Mouse (Mus musculus): ENCODE results near the gene Hspb6. TPM values are rescaled to one million over a fixed set of nuclear protein-coding genes. Genes with fewer than 3 reads are reported as not detected.

The Hspb6 gene
- 24.9 and 26.0 TPM in 2 replicates for polyA plus RNA-seq (2014; fragmentation: Nextera tagmentation; extraction: Ambion mirVana)

GRCm38 (mm10) chr7:30552102-30553020, at the start of gene Hspb6, which contains the start of gene Proser3:
TSS of gene Hspb6 (plus strand) at chr7:30552178.
TSS of gene Proser3 (minus strand) at chr7:30552299.
- Histone ChIP-seq H3K36me3 (ENCODE audit: insufficient read depth) (peaks cover 50% of the 10 kb centered on the region), H3K9ac (peak within 1 kb of the TSS; percentile 62), H3K9me3 (ENCODE audit: low read depth, low read length) (no peaks in the 10 kb centered on the region), H3K4me1 (ENCODE audit: insufficient read depth) (peaks cover 8% of the 10 kb centered on the region), H3K4me2 (peak within 1 kb of the TSS; percentile 96), H3K27ac (ENCODE audit: low read depth) (peak within 1 kb of the TSS; percentile 98), H3K27me3 (ENCODE audit: insufficient read depth, low read length) (no peaks in the 10 kb centered on the region), H3K4me3 (ENCODE audit: low read depth, low read length) (peak within 1 kb of the TSS; percentile 62)
- under 1% methylated on average over 44 of the region's 44 CpGs for WGBS
- TF ChIP-seq CTCF (IDR thresholded peaks at IDR 0.05; ENCODE audit: low read depth): no peak
- ATAC-seq (ENCODE audit: insufficient read depth) (peak; percentile 95), DNase-seq (peak; percentile 100)

GRCm38 (mm10) chr7:30508061-30508460, 43.9 kb upstream of the Hspb6 start:
- ATAC-seq (ENCODE audit: insufficient read depth) (no peak), DNase-seq (no peak)
- H3K36me3 ChIP-seq (ENCODE audit: insufficient read depth): no peaks in the 10 kb centered on the region
- H3K9ac ChIP-seq: no peak overlapping the region
- no peak overlapping the region for H3K4me3 ChIP-seq (ENCODE audit: low read depth, low read length)
- H3K27ac ChIP-seq (ENCODE audit: low read depth): no peak overlapping the region
- no peaks in the 10 kb centered on the region for H3K9me3 ChIP-seq (ENCODE audit: low read depth, low read length)
- TF ChIP-seq CTCF (IDR thresholded peaks at IDR 0.05; ENCODE audit: low read depth): no peak
- no peak overlapping the region for H3K4me2 ChIP-seq
- H3K4me1 ChIP-seq (ENCODE audit: insufficient read depth): no peaks in the 10 kb centered on the region
- H3K27me3 ChIP-seq (ENCODE audit: insufficient read depth, low read length): no peaks in the 10 kb centered on the region
- WGBS: 63% methylated on average over 4 of the region's 4 CpGs

GRCm38 (mm10) chr7:30515003-30515760, 36.8 kb upstream of the Hspb6 start:
- no peaks in the 10 kb centered on the region for H3K9me3 ChIP-seq (ENCODE audit: low read depth, low read length)
- DNase-seq (no peak), ATAC-seq (ENCODE audit: insufficient read depth) (no peak)
- H3K9ac ChIP-seq: no peak overlapping the region
- TF ChIP-seq CTCF (IDR thresholded peaks at IDR 0.05; ENCODE audit: low read depth): no peak
- H3K4me2 ChIP-seq: no peak overlapping the region
- H3K36me3 ChIP-seq (ENCODE audit: insufficient read depth): no peaks in the 10 kb centered on the region
- no peaks in the 10 kb centered on the region for H3K27me3 ChIP-seq (ENCODE audit: insufficient read depth, low read length)
- whole genome bisulfite sequencing: 49% methylated on average over 24 of the region's 24 CpGs
- H3K4me1 ChIP-seq (ENCODE audit: insufficient read depth): no peaks in the 10 kb centered on the region
- H3K27ac ChIP-seq (ENCODE audit: low read depth): no peak overlapping the region
- H3K4me3 ChIP-seq (ENCODE audit: low read depth, low read length): no peak overlapping the region

- Histone ChIP-seq H3K36me3 (ENCODE audit: insufficient read depth) (peaks cover 5% of the 10 kb centered on the region; the same call in 1 of the 2 replicates), H3K4me2 (no peak overlapping the region), H3K27me3 (ENCODE audit: insufficient read depth, low read length) (no peaks in the 10 kb centered on the region), H3K4me3 (ENCODE audit: low read depth, low read length) (no peak overlapping the region), H3K4me1 (ENCODE audit: insufficient read depth) (no peaks in the 10 kb centered on the region), H3K27ac (ENCODE audit: low read depth) (no peak overlapping the region), H3K9me3 (ENCODE audit: low read depth, low read length) (no peaks in the 10 kb centered on the region), H3K9ac (no peak overlapping the region)
- TF ChIP-seq CTCF (IDR thresholded peaks at IDR 0.05; ENCODE audit: low read depth): peak; percentile 13; the same call in 1 of the 2 replicates
- no peak for DNase-seq
- WGBS: 37% methylated on average over 8 of the region's 8 CpGs
- ATAC-seq (ENCODE audit: insufficient read depth): no peak
Observed at GRCm38 (mm10) chr7:30518325-30518724, 33.7 kb upstream of the Hspb6 start.

DNA sequence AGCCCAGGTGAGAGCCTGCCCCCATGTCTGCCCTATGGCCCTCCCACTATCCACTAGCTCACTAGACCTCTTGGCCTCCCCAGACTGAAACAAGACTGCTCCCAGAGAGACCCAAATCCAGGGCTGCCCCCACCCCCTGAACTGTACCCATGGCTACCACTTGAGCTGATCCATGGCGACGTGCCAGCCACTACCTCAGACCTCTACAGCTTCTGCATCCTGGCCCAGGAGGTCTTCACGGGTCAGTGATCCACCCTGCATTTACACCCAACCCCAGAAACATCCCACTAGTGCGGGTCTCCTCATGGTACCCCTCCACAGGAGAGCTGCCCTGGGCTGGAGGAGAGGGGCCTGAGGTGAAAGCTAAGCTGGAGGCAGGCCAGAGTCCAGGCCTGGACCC, 31.6 kb upstream of the Hspb6 start:
- ATAC-seq (ENCODE audit: insufficient read depth): no peak

GRCm38 (mm10) chr7:30520856-30521255, 31.1 kb upstream of the Hspb6 start:
- TF ChIP-seq CTCF (IDR thresholded peaks at IDR 0.05; ENCODE audit: low read depth): no peak
- H3K9ac ChIP-seq: no peak overlapping the region
- 70% methylated on average over 5 of the region's 5 CpGs for WGBS
- H3K4me1 ChIP-seq (ENCODE audit: insufficient read depth): no peaks in the 10 kb centered on the region
- no peaks in the 10 kb centered on the region for H3K27me3 ChIP-seq (ENCODE audit: insufficient read depth, low read length)
- no peaks in the 10 kb centered on the region for H3K9me3 ChIP-seq (ENCODE audit: low read depth, low read length)
- H3K27ac ChIP-seq (ENCODE audit: low read depth): no peak overlapping the region
- ATAC-seq (ENCODE audit: insufficient read depth) (no peak), DNase-seq (no peak)
- peaks cover 29% of the 10 kb centered on the region for H3K36me3 ChIP-seq (ENCODE audit: insufficient read depth)
- H3K4me2 ChIP-seq: no peak overlapping the region
- H3K4me3 ChIP-seq (ENCODE audit: low read depth, low read length): no peak overlapping the region

More for the DNA sequence above, 31.6 kb upstream of the Hspb6 start:
- no peak overlapping the region for H3K9ac ChIP-seq
- no peak for DNase-seq
- WGBS: 59% methylated on average over 4 of the region's 4 CpGs
- H3K4me1 ChIP-seq (ENCODE audit: insufficient read depth): no peaks in the 10 kb centered on the region
- no peak for TF ChIP-seq CTCF (IDR thresholded peaks at IDR 0.05; ENCODE audit: low read depth)
- no peak overlapping the region for H3K4me3 ChIP-seq (ENCODE audit: low read depth, low read length)
- H3K27me3 ChIP-seq (ENCODE audit: insufficient read depth, low read length): no peaks in the 10 kb centered on the region
- H3K36me3 ChIP-seq (ENCODE audit: insufficient read depth): peaks cover 25% of the 10 kb centered on the region
- no peak overlapping the region for H3K27ac ChIP-seq (ENCODE audit: low read depth)
- no peaks in the 10 kb centered on the region for H3K9me3 ChIP-seq (ENCODE audit: low read depth, low read length)
- H3K4me2 ChIP-seq: no peak overlapping the region

DNA sequence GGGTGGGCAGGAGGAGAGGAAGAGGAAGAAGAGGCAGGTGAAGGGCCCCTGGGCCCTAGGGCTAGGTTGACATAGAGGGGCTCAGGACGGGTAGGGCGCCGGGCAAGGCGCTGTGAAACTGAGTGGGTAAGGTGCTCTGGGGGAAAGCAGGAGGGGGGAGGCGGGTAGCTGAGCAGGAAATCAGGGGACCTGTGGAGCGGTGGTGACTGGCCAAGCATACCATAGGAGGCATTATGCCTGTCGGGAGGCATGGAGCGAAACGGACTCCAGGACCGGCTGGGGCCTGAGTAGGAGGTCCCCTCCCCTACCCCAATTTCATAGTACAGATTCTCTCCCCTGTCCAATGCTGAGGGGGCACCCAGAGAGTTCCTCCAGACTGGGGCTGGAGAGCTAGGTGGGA, 29.1 kb upstream of the Hspb6 start:
- H3K36me3 ChIP-seq (ENCODE audit: insufficient read depth): peaks cover 46% of the 10 kb centered on the region
- no peak overlapping the region for H3K27ac ChIP-seq (ENCODE audit: low read depth)
- TF ChIP-seq CTCF (IDR thresholded peaks at IDR 0.05; ENCODE audit: low read depth): no peak
- H3K9me3 ChIP-seq (ENCODE audit: low read depth, low read length): no peaks in the 10 kb centered on the region
- DNase-seq: no peak
- H3K9ac ChIP-seq: no peak overlapping the region
- no peaks in the 10 kb centered on the region for H3K27me3 ChIP-seq (ENCODE audit: insufficient read depth, low read length)
- H3K4me1 ChIP-seq (ENCODE audit: insufficient read depth): peaks cover 7% of the 10 kb centered on the region
- 84% methylated on average over 10 of the region's 10 CpGs for WGBS
- H3K4me2 ChIP-seq: no peak overlapping the region
- no peak overlapping the region for H3K4me3 ChIP-seq (ENCODE audit: low read depth, low read length)
- ATAC-seq (ENCODE audit: insufficient read depth): no peak

Data from lung, embryonic 14.5 days (tissue).